Mouse (Mus musculus): ENCODE results near the gene Avpi1.

DNA sequence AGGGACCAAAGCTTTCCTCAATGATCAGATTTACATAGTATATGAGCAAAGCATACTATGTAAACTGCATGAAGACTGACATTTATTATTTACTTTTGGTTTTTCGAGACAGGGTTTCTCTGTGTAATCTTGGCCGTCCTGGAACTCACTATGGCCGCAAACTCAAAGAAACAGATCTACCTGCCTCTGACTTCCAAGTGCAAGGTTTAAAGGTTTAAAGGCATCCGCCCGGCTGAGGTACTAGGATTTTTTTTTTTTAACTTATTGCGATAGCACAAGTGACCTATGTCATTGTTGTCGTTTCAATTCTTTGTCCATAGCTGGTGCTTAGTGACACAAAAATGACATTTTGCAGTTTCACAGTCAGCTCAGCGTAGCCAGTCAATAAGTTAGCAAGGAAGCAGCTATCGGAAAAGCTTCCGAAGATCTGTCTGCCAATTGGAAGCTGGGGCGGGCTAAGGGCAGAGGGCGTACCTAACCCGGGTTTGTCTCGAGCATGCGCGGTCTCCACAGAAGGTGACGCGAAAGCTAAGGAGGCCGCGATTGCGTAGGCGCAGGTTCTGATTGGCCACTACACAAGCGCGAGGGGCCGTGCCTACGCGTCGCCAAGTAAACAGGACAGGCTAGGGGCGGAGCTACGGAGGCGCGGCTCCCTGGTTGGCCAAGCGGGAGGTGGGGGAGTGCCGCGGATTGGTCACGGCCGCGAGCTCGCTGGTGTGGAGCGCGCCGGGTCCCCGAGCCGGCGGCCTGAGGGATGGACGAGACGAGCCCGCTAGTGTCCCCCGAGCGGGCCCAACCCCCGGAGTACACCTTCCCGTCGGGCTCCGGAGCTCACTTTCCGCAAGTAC lies 38.9 kb downstream of the Avpi1 start, which contains the start of gene Pi4k2a:
- TF ChIP-seq CTCF (IDR thresholded peaks at IDR 0.05; ENCODE audit: control insufficient read depth, insufficient read depth, insufficient replicate concordance, low read depth, low read length), result 0 out of 2 replicates have a peak, but pooled peaks have one; percentile 5
- TF ChIP-seq POLR2A (IDR thresholded peaks at IDR 0.05; ENCODE audit: control insufficient read depth, low read depth, low read length), result peak; percentile 67
